Mouse (Mus musculus) megakaryocyte, embryonic 14.5 days (primary cell): ENCODE measurements around the gene Tmem273.

Source experiments
- FLI1 ChIP-seq: IDR thresholded peaks from 2 replicates; pipeline ENCODE4 v1.6.1; 2012; ENCODE audit warnings: low read length, inconsistent platforms, mixed read lengths
- GATA1 ChIP-seq: IDR thresholded peaks from 3 replicates; pipeline ENCODE4 v1.6.1; 2012; ENCODE audit warnings: mixed read lengths, low read length, inconsistent platforms, borderline replicate concordance

DNA sequence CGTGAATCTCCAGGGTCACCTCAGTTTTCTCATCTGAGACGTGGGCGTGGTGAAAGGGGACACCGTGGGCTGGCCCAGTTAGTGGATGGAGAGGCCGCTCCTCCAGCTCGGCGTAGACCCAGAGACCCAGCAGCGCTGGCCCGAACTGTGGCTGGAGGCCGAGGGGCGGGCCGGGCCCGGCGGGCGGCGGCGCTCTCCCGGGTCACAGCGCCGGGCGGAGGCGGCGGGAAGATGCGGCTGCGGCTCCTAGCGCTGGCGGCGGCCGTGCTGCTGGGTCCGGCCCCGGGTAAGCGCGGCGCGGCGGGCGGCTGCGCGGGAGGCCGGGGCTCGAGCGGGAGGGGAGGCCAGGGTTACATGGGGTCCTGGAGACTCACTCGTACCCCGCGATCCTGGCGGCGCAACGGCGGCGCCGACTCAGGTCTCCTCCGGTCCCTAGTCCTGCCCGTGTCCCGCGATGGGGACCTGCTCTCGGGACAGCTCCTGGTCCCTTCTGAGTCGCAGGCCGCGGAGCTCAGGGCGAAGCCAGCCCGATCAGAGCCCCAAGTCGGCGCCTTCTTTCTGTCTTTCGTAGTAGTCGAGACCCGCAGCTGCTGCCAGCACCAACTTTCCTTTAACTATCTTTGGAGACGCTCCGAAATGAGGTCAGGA lies 71.0 kb downstream of the Tmem273 start, which contains the start of gene Vstm4:
- TF ChIP-seq FLI1: no peak
- no peak for TF ChIP-seq GATA1
